Mouse (Mus musculus) spleen, adult 12 weeks (tissue): ENCODE data around the gene Opn3.
A peak's percentile ranks its signal among the peaks of the same experiment; 100 is the strongest.

Experiments
- DNase-seq: peaks from one replicate; pipeline ENCODE4 v3.0.0; 2022; ENCODE audit warnings: low spot score

The Opn3 gene

GRCm38 (mm10) chr1:175648615-175649014 lies 44.0 kb downstream of the Opn3 start:
- DNase-seq = no peak

DNA sequence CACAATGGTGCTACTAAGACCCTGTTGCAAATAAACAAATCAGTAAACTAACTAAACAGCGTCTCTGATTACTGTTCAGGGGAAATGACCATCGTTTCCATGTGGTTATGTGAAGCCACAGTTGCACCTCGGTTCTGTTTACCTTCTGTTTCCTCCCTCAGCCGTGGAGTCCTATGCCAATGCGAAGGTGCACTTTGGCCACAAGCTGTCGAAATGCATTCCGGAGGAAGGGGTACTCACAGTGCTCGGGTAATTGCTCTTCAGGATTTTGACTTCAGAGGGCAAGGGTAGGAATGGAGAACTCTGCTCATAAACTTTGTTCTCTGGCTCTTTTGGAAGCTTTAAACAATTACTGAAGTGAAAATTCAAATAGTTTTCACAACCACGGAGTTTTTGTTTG lies 45.6 kb downstream of the Opn3 start:
- DNase-seq = no peak

DNA sequence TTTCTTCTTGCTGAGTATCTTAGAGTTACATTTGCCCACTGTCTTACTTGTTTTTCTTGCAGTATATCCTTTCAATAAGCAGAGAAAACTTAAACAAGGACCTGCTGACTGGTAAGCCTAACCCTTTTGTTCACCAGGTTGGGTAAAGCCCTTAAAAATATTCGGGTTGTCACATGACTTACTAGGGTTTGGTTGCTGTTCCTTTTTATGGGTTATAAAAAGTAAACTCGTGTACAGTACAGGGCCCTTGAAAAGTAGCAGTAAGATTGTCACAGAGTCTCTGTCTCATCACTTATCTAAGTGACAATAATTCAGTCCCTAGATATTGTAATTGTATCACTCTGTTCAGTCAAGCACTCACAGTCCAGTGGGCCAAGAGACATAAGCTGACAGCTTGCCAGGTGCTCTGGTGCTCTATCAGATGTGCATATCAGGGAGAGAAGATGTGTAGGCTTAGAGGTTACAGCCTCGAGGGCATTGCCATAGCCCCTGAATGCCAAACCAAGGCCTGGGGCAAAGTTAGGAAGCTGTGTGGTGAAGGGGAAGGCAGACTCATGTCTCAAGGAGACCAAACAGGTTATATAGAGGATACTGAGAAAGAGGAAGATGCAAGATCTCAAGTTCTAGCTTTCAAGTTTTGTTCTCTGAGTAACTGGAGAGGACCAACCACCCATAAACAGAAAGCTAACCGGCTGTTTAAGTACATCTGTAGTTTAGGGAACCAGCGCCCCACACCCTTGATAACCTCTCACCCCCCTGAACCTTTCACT lies 48.9 kb downstream of the Opn3 start:
- no peak for DNase-seq

DNA sequence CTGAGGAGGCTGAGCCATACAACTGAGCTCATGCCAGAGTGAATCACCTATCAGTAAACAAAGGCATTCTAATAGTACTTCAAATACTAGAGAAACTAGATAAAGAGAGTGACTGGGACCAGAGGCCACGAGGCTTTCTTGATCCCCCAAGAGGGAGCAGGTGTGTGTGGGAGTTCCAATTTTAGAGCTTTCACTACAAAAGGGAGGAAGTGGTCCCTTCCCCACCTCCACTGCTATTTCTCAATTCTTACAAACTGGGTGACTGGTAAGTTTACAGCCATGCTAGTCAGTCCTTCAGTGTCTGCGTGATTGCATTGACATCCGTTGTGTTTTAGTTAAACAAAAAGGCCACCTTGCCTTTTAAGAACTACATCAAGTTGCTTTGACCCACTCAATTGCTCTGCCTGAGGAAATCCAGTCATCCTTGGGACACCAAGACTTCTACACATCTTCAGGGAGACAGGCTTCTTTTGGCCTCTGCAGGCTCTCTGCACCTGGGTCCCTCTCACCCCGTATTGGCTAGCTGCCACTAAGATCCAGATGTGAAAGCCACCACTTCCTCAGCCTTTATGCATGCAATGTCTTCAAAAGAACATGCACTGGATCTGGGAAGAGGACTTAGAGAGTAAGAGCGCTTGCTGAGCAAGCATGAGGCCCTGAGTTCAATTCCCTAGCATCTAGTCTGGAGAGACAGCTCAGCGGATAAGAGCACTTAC lies 52.0 kb downstream of the Opn3 start:
- DNase-seq = no peak

DNA sequence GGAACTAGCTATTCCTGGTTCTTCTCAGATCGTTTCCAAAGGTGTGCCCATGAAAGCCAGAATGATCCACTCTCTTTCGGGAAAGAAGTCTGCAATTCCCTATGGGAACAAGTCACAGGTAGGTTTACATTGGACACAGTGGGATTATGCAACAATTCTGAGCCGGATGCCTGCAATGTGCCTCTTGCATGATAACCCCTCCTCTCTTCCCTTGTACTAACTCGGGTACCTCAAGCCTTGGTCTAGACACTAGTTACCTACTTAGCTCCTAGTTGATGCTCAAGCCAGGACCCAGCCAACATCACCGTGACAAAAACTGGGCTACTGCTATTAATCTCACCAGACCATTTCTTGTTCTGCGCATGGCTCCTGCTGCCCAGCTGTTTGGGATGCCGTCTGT lies 53.5 kb downstream of the Opn3 start:
- DNase-seq = no peak

DNA sequence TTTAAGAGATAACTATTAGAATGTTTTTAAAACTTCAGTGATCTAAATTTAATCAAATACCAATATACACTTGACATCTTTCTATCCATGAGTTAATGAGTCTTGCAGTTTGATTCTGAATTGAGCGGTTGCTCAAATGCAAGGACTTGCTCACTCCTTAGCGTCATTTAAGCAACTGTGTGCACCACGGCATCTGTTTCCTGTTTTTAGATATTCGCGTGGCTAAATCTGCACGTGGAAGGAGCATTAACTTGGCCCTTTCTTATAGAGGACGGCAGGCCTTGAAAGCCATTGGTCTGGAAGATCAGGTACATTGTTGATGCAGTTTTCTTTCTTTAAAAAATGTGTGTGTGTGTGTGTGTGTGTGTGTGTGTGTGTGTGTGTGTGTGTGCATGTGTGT lies 54.9 kb downstream of the Opn3 start:
- no peak for DNase-seq

DNA sequence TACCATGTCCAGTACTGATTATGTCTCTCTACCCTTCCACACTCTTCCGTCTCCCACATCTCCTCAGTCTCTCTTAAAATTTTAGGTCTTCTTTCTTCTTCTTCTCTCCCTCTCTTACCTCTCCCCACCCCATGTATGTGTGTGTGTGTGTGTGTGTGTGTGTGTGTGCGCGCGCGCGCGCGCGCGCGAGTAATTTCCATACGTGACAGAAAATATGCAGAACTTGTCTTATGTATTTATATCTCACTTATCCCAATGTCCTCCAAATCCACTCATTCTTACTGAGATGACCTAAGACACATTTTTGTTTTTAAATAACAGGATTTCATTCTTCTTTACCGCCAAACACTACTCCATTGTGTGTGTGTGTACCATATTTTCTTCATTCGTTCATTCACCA lies 60.1 kb downstream of the Opn3 start:
- DNase-seq = no peak

- no peak for DNase-seq
Measured at GRCm38 (mm10) chr1:175631721-175632221, 60.8 kb downstream of the Opn3 start.

DNA sequence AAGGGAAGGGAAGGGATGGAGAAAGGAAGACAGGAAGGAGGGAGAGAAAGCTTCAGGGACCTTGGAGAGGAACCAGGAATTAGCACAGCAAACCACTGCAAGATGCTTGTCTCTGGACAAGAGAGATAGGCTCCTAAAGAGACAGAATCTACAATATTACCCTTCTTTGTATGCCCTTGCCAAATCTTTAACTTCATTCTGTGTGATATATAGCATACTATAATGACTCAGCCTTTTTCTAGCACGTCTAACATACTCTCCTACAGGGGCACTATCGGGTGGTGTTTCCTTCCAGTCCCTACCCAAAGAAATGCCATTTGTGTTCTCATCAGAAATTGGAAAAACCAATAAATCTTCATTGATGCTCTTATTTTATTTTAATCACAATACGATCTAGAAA lies 61.5 kb downstream of the Opn3 start:
- no peak for DNase-seq

DNA sequence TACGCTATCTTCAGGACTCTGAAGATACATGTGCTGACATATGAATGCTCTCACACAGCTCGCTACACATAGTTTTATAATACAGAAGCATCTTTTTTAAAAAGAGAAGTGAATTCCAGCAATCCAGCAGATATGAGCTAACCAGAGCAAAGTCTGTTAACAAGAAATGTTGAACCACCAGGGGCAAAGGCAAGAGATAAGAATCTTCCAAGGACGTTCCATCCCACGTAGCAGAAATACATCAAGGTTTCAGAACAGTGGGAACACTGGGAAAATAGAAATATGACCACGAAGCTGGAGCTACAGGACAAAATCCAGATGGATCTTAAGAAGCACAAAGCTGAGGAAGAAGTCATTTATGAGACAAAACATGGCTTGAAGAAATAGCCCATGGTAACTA lies 62.2 kb downstream of the Opn3 start:
- no peak for DNase-seq

DNA sequence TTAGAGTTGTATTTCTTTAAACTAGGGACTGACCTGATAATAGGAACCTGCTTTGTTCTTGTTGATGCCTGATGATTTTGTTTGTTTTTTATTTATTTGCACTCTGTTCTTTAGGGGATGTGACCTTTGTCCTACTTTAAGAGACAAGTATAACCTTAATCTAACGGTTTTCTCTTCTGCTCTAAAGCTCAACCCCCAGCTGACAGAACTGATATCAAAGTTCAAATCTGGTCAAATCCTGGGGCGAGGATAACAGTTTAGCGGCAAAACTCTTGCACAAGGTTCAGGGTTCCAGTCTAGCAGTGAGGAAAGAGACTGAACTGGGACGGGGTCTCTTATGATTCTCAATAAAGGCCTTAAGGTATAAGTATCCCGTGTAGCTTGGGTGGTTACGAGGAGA lies 63.3 kb downstream of the Opn3 start:
- DNase-seq = no peak

GRCm38 (mm10) chr1:175625990-175626692 lies 66.4 kb downstream of the Opn3 start:
- DNase-seq = peak; percentile 25

DNA sequence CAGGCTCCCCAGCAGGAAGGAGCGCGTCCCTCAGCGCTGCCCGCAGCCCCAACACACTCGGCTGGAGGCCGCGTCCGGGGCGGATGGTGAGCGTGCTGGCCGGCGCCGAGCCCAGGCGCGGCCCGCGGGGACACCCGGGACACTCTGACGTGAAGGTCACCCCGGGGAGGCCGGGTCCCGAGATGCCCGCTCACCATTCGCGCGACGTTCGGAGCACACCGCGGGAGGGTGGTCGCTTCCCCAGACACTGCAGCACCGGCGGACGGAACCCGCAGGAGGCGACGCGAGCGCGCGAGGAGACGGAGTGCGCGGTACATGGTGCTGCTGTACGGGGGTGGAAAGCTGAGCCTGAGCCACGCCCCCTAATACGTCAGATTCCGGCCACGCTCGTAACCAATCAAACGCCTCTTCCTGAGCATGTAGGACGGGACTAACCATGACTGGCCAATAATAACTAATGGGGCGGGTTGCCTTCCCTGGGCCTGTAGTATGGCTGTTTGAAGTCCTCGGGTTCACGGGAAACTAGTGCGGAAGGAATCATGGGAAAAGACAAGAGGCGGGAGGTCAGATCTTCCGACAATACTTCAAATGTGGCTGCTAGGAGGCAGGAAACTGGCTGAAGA lies 67.2 kb downstream of the Opn3 start, which contains the start of gene Fh1:
TSS of gene Fh1 (minus strand) at position 379 of the 623 bp plus-strand sequence.
- DNase-seq = peak; percentile 90

DNA sequence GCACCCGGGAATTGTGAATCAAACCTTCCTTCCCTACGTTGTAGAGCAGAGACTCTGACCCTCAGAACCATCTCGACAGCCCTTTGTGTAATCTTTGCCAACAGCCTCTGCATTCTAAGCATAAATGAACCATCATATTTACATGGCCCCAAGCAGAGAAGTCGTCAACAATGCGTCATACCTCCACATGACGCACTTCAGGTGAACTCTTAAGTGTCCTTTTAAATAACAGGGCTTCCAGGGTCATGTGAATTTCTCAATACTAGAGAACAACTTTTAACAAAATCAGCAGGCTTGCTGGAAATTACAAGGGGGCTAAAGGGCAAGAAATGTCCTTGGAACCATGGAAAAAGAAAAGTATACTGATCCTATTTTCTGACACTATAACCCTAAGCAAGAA lies 68.9 kb downstream of the Opn3 start:
- no peak for DNase-seq

GRCm38 (mm10) chr1:175619814-175620431 lies 72.7 kb downstream of the Opn3 start, which contains the start of gene Kmo:
Kmo (plus strand) TSS chr1:175620381.
- no peak for DNase-seq

DNA sequence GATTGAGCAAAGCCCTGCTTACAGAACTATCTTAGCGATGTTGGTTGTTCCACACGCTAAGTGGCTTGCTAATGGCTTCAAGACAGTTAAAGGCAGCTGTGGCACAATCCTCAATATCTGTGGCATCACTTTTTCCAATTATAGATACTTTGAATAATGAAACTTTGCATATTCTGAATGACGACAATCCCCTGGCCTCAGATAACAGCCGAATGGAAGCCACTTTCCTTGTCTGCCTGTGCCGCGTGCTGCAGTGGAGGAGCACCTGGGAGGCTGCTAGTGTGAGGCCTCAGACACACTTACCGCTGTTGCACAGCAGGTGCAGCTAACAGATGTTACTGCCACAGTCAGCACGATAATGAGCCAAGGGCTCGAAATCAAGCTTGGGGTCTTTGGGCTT lies 77.6 kb downstream of the Opn3 start:
- DNase-seq = no peak
